Mouse (Mus musculus): ENCODE measurements at regions not wholly inside any gene's neighbourhood (a gene's known extent, or its start where the extent isn't known, plus 50 kb on each side); places are given as distances from the start of the nearest gene placed in this dataset.

- TF ChIP-seq POLR2A (IDR thresholded peaks at IDR 0.05; ENCODE audit: borderline replicate concordance, extremely low read depth, low read depth, low read length) (no peak), CTCF (IDR thresholded peaks at IDR 0.05; ENCODE audit: insufficient read depth, low read length) (no peak)
These were observed 556.7 kb downstream of the Bnc2 start for GRCm38 (mm10) chr4:84118284-84118919.
